Mouse (Mus musculus) right cerebral cortex, postnatal 36 days (tissue): ENCODE data around the gene Inpp4a.

ENCODE experiments used
- DNase-seq, 2 experiments: peaks; one replicate each; pipeline ENCODE4 v3.0.0; 2022; ENCODE audit warnings: low spot score in 2 of 2, mixed read lengths in 1 of 2

The Inpp4a gene

GRCm38 (mm10) chr1:37299540-37300491, at the start of gene Inpp4a:
Inpp4a (plus strand) TSS chr1:37299865.
- DNase-seq, result peak; percentile 81 to 86

- DNase-seq, result peak; percentile 60 to 65
These were observed 48.9 kb upstream of the Inpp4a start for GRCm38 (mm10) chr1:37250643-37251310.

- no peak for DNase-seq
These were observed 41.2 kb upstream of the Inpp4a start for GRCm38 (mm10) chr1:37258443-37258842.

- DNase-seq, result peak; percentile 24 to 26
These were observed 27.2 kb upstream of the Inpp4a start for GRCm38 (mm10) chr1:37272464-37272863.

GRCm38 (mm10) chr1:37286556-37286955, 13.1 kb upstream of the Inpp4a start:
- DNase-seq, result no peak

- DNase-seq, result no peak
These were observed 11.9 kb upstream of the Inpp4a start for GRCm38 (mm10) chr1:37287748-37288147.

GRCm38 (mm10) chr1:37288181-37288935, 11.3 kb upstream of the Inpp4a start:
- peak; percentile 51 to 63 for DNase-seq

GRCm38 (mm10) chr1:37288941-37289340, 10.7 kb upstream of the Inpp4a start:
- no peak for DNase-seq

GRCm38 (mm10) chr1:37296414-37296813, 3.3 kb upstream of the Inpp4a start:
- DNase-seq, result no peak

GRCm38 (mm10) chr1:37298904-37299303, 761 bp upstream of the Inpp4a start:
- no peak for DNase-seq

GRCm38 (mm10) chr1:37300650-37301049, 985 bp downstream of the Inpp4a start:
- DNase-seq, result no peak

- DNase-seq, result no peak
These were observed 3.1 kb downstream of the Inpp4a start for GRCm38 (mm10) chr1:37302801-37303200.

GRCm38 (mm10) chr1:37305691-37306287, 6.1 kb downstream of the Inpp4a start:
- DNase-seq, result no peak

- no peak for DNase-seq
These were observed 7.9 kb downstream of the Inpp4a start for GRCm38 (mm10) chr1:37307586-37307985.

- no peak for DNase-seq
These were observed 8.5 kb downstream of the Inpp4a start for GRCm38 (mm10) chr1:37308021-37308742.

GRCm38 (mm10) chr1:37308743-37309100, 9.1 kb downstream of the Inpp4a start:
- DNase-seq, result no peak

- no peak for DNase-seq
These were observed 10.4 kb downstream of the Inpp4a start for GRCm38 (mm10) chr1:37309939-37310515.

GRCm38 (mm10) chr1:37314338-37314737, 14.7 kb downstream of the Inpp4a start:
- no peak for DNase-seq

- no peak for DNase-seq
These were observed 18.1 kb downstream of the Inpp4a start for GRCm38 (mm10) chr1:37317644-37318285.

- no peak for DNase-seq
These were observed 18.9 kb downstream of the Inpp4a start for GRCm38 (mm10) chr1:37318558-37318957.
